Mouse (Mus musculus) frontal cortex, adult (tissue): ENCODE measurements at regions not wholly inside any gene's neighbourhood (a gene's known extent, or its start where the extent isn't known, plus 50 kb on each side); places are given as distances from the start of the nearest gene placed in this dataset.

Experiments used
- ATAC-seq: cut with Nextera tagmentation; 2 replicates; pipeline ENCODE4 v1.9.2; 2017; ENCODE audit warnings: mild to moderate bottlenecking, moderate library complexity, mixed read lengths; ENCODE audit not compliant: low TSS enrichment

- no peak for ATAC-seq
Measured at GRCm38 (mm10) chr9:61135917-61136316, 236.2 kb upstream of the Tle3 start.

- peak; percentile 55; the same call in 1 of the 2 replicates for ATAC-seq
Measured at GRCm38 (mm10) chr9:61138741-61139368, 233.3 kb upstream of the Tle3 start.

DNA sequence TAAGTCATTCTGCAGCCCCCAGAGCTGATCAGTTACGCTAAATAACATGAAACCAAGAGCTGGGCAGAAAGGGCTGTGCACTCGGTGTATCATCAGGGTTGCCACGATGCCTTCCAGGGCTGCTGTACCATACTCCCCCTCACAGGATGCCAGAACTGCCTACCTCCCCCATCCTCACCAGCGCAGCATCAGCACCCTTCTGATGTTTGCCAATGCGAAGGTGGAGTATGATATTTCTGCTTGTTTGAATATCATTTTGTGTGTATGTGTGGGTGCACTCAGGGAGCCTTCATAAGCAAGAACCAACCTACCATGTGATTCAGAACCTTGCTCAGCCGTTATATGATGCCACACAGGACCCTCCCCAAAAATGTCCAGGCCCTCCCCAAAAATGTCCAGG, 229.1 kb upstream of the Tle3 start:
- peak; percentile 84 for ATAC-seq

DNA sequence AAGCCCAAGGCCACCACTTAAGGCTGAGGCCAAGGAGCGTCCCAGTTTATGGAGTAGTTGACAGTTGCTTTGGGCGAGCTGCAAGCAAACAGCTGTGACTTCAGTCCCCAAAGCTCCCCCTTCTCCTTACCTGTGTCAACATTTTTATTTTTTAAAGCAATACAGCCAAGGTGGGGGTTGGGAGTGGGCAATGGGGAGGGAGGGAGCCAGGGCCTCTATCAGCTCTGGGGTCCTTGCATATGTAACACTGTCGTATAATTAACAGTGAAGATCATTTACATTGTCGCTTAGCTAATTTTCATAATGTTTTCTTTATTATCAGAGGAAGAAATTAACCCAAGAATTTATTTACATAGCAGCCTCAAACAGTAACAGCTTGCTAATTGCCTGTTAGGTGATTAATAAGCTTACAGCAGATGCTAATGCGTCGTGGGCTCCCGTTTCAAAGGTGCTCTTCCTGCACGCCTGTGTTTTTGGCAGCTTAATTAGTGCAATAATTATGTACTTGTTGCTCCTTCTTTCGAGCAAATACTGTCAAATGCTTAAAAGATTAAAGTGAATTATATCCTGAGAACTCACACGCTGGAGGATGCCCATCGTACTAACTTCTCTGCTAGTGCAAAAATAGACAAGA, 227.4 kb upstream of the Tle3 start:
- ATAC-seq: no peak

DNA sequence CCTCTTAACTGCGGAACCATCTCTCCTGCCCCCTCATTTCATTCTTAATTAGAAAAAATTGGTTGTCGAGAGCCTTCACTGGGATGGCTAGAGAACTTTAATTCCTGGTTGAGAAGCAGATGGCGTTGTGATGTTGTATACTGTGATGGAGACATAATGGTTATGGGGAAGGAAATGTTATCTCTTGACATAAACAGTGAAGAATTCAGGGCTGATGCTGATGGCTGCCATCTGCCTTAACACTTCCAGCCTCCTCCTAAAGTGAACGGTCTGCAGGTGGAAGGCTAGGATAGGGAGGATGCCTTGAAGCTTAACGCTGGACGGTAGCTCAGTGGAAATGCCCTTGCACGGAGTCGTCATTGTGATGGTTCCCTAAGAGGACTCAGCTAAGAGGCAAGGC, 226.4 kb upstream of the Tle3 start:
- ATAC-seq: no peak

DNA sequence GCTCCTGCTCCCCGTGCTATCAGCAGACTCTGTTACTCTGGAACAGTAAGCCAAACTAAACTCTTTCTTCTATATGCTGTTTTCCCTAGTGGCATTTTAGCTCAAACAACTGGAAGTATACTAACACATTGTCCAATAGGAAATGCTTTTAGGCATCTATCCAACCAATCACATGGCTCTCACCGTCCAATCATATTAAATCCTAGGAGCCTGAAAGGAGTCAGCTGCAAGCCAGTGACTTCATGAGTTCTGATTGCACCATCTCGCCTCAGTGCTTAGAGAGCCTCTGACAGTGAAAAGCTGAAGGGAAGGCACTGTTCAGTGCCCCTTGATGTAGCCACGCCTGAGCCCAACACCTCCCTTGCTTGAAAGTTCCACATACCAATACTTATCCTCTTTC, 221.0 kb upstream of the Tle3 start:
- no peak for ATAC-seq

- no peak for ATAC-seq
Measured at GRCm38 (mm10) chr9:61151901-61152337, 220.2 kb upstream of the Tle3 start.

DNA sequence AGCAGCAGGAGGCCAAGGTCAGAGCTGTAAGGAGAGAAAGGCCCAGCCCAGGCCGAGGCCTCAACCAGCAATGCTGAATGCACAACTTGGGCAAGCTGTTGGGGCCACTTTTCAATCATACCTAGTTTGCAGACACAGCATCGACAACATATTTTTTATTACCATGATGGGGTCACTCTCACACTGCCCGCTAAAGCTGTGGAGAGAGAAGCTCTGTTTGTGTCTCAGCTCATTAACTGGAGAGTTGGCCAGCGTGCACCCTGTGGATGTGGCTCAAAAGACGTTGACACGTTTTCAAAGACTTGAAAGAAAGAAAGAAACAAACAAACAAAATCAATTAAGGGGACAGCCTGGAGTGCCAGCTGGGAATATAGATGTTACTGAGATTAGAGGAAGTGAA, 217.4 kb upstream of the Tle3 start:
- ATAC-seq: no peak

DNA sequence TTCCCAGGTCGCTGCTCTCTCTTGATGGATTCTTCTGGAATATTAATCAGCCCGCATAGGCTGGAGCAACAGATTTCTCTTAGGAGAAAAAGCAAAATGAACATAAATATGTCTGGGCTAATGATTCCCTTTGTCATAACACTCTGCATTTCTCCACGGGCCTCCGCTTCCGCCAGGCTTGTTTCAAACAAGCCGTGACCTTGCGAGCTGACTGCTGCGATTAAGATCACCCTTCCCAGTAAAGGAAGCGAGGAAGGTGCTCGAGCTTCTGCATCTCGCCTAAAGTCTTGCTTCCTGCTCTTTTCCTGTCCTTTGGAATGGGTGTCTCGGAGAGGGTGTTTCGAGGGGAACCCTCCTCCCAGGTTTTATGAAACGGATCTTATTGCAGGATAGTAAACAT, 216.3 kb upstream of the Tle3 start:
- ATAC-seq: no peak

DNA sequence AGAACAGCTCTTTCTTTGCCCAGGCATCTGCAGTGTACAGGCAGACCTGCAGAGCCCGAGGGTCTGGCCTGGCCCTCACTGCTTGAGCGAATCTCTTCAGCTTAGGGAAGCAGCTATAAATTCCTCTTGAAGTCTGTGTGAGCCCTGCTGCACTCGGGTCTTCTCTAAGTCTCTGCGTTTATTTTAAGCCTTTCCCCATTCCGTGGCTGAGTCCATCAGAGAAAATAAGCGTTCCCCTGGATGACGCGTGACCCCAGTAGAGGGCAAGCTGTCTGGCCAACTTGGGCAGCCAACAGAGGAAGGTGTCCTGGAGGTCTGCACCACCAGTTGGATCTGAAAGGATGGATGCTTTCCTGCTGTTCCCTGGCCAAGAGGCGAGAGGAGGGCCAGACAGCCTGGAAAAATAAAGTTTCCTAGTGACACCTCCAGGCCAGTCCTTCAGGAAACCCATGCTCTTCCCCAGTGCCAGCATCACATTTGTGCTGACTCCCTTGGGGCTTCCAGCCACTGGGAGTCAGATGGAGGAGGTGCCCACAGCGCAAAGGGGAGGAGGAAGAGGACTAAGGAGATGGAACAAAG, 213.9 kb upstream of the Tle3 start:
- no peak for ATAC-seq

GRCm38 (mm10) chr9:61159159-61159558, 213.0 kb upstream of the Tle3 start:
- no peak for ATAC-seq

GRCm38 (mm10) chr9:61159616-61160015, 212.6 kb upstream of the Tle3 start:
- no peak for ATAC-seq

DNA sequence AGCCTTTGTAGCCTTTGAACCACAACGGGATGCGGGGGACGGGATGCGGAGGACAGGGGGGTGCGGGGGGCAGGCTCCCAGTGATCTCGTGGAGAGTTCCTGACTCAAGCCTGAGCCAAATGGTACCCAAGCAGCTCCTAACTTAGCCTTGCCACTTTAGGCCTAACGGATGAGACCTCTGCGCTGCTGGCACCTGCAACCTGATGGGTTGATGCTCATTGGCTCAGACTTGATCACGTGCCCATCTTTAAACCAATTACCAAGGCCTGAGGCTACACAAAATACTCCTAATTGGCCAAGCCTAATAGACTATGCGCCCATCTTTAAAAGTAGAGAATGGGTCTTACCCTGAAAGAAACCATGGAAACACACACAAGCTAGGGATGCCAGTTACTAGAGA, 209.3 kb upstream of the Tle3 start:
- no peak for ATAC-seq

DNA sequence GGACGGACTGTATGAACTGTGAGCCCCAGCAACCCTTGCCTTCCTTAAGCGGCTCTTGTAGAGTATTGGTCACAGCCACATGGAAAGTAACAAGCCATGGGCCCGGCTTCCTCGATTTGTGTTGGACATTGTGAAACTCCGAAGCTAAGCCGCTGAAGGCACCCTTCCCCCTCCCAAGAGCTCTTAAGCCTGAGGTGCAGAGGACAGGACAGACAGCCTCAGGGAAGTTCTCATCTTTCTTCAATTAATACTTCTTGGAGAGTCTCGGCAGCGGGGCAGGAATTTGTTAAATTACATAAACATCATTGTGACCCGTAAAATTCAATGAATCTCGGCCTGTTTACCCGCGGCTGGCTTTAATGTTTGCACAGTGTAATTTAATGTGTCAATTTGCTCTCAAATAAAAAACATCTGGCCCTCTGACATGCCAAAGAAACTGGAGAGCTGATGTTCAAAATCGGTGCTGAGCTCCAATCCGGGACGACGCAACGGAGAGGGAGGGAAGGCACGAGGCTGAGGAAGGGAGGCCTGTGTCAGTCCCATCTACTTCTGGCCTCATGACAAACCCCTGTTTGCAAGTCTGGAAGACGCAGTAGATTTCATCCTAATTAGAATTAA, 208.4 kb upstream of the Tle3 start:
- no peak for ATAC-seq

GRCm38 (mm10) chr9:61164501-61165251, 207.5 kb upstream of the Tle3 start:
- ATAC-seq: no peak

DNA sequence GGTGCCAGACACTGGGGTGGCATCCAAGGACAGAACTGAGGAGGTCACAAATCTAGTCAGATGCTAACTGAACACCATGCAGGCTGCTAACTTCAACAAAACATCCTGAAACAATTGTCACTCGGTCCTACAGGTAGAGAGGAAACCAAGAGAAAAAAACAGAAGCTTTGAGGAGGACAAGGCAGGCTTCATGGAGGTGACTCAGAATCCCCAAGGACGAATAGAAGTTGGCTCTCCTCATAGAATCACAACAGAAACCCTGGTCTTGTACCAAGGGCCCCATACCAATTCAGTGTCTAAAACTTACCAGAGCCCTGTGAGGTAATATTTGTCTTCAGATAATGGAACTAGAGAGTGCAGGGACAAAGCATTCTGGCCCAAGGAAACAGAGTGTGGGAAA, 206.1 kb upstream of the Tle3 start:
- ATAC-seq: no peak

DNA sequence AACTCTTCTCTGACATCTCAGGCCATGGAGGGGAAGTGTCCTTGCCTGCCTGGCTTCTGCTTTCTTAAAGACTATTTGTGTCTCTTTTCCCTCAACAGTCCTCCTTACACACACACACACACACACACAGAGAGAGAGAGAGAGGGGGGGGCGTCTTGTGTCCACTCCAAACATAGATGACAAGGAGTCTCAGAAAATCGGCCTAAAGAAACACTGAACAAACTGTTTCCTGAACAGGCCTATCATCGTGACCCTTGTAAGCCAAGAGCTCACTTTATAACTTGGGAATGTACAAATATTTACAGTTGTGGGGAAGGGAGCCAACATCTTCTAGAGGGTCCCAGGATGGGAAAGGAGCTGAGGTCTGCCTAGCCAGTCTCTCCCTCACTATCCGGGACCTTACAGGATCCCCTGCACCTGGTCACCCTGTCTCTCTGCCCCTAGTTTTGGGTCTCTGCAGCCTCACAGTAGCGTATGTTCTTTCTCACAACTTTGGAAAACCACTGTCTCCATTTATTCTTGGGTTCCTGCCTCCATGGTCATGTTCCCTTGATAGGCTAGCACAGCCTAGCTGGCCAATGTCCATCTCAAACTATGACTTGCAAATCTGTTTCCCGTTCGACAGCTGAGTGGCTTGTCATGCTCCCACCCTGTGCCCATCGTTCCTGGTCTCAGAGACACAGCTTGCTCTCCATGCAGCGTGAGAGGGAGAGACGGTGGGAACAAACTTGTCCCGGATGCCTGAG, 204.9 kb upstream of the Tle3 start:
- no peak for ATAC-seq

DNA sequence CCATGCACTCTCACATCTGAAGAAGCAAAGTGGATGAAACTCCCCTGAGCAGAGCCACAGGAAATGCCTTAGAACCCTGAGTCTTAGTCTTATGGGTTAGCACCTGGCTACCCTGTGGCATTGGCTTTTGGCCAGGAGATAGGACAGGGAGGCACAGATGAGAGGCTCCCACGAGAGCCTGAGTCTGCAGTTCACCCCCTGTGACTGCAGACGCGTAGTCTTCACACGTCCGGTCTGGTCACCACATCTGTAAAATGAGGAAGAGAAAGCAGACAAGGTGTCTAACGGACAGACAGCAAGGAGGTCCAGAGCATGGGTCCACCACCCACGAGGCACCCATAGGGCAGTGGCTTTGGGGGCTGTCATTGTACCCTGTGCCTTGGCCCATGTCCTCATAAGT, 203.2 kb upstream of the Tle3 start:
- peak; percentile 23; the same call in 1 of the 2 replicates for ATAC-seq

- no peak for ATAC-seq
Measured at GRCm38 (mm10) chr9:61169506-61170090, 202.6 kb upstream of the Tle3 start.

GRCm38 (mm10) chr9:61170921-61171320, 201.2 kb upstream of the Tle3 start:
- no peak for ATAC-seq

DNA sequence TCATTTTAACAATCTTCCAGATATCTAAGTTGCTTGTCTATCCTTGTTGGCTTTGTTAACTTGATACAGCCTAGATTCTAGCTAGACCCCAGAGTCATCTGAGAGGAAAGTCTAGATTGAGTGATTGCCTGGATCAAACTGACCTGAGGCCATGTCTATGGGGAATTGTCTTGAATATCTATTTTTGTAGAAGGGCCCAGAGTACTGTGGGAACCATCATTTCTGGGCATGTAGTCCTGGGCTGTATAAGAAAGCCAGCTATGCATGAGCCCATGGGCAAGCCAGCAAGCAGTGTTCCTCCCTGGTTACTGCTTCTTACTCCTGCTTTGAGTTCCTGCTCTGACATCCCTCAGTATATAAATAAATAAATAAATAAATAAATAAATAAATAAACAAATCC, 199.7 kb upstream of the Tle3 start:
- ATAC-seq: no peak
